Mouse (Mus musculus) small intestine, adult 2 months (tissue): ENCODE measurements at regions not wholly inside any gene's neighbourhood (a gene's known extent, or its start where the extent isn't known, plus 50 kb on each side); places are given as distances from the start of the nearest gene placed in this dataset.

Experiments used
- CTCF ChIP-seq: fragments of 200-500 bp; IDR thresholded peaks from 2 replicates; pipeline ENCODE4 v1.5.1; 2012; ENCODE audit warnings: low read depth, mild to moderate bottlenecking, control low read depth, inconsistent platforms, low read length, moderate library complexity, mixed read lengths; ENCODE audit not compliant: insufficient replicate concordance, insufficient read length; ENCODE audit errors: extremely low read depth
- POLR2A ChIP-seq: fragments of 200-500 bp; IDR thresholded peaks from 2 replicates; pipeline ENCODE4 v1.6.1; 2012; ENCODE audit warnings: low read depth, mild to moderate bottlenecking, control low read depth, inconsistent platforms, low read length, moderate library complexity

DNA sequence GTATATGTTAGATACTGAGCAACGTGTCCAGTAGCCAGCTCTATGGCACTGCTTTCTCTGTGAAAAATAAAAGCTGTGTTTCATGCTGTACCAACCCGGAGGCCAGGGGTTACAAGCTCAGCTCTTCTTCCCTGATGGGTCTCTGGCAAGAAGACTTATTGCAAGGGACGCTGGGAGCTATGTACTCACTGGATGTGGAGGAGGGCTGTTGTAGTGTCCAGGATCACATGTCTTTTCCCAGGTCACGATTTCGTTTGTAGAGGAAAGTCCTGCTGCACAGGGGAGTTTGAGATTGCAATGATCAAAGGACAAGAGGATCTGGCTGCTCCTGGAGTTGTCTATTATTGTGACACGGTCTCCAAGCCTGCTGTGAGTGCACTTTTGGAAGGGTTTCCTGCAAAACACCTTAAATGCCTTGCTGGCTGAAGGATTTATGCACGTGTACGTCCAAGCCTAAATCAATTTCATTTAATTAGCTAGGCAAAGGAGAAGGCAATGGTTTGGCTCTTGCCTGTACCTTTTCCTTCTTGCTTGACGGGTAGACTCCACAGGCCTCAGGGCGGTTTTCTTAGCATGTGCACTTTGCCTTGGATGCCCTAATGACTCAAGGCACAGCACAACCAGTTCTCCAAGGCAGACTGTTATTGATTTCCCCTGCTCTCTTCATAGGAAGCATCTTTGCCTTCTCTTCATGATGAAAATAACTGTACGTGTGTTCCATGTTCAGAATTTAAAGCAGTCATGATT is 87.2 kb upstream of the Plppr5 start:
- TF ChIP-seq POLR2A (no peak), CTCF (no peak)
